10 mouse cellular contexts compared by ENCODE assay signal in genomic region chr2:72785365-72786043, GRCm38 (mm10).
DNase-seq lines count a peak whose midpoint lies in the region; ATAC-seq and TF ChIP-seq lines count a peak whose summit lies in the region.
"Had no signal": no experiment of that assay in that cellular context is flagged by ENCODE, and none has a peak within 500 bp of the region (broad histone marks: within the 10 kb centered on the region; RNA-seq: fewer than 3 reads in every experiment).

No protein-coding gene starts in this region.

- no peak for DNase-seq in hindbrain, embryonic 10.5 days (ENCODE audit: low spot score)
- no peak for DNase-seq in CH12.LX (ENCODE audit: extremely low read depth)
- DNase-seq in liver, postnatal 0 days = peak; percentile 36
- no peak for DNase-seq in urinary bladder, adult 18-20 months (ENCODE audit: low spot score in 2 of 2)
- no peak for DNase-seq in heart, adult 2 months
- DNase-seq: lung, embryonic 14.5 days had no signal

- in situ Hi-C loops in CH12.LX (cut with MboI; ENCODE audit: low pct_ligation_motif_present, low pct_unique_long_range_greater_than_20kb, low sequenced_read_pairs) = no loop called here

- intact Hi-C loops in heart, adult 2 months (cut with DNase I) = no loop called here

- no peaks in the 10 kb centered on the region for H3K79me2 ChIP-seq in CH12.LX (replicated peaks; ENCODE audit: control insufficient read depth, extremely low read depth, insufficient read depth, poor library complexity, severe bottlenecking)
- no peaks in the 10 kb centered on the region for H3K79me2 ChIP-seq in heart, adult 2 months (replicated peaks; ENCODE audit: control insufficient read depth, insufficient read depth, low read length)

- H3K27me3 ChIP-seq in hindbrain, embryonic 10.5 days (ENCODE audit: insufficient read depth, poor library complexity, severe bottlenecking) = no peaks in the 10 kb centered on the region
- no peaks in the 10 kb centered on the region for H3K27me3 ChIP-seq in hindbrain, embryonic 13.5 days
- H3K27me3 ChIP-seq in CH12.LX (replicated peaks) = no peaks in the 10 kb centered on the region
- H3K27me3 ChIP-seq in intestine, postnatal 0 days (replicated peaks; ENCODE audit: control insufficient read depth, insufficient read depth, low read length) = no peaks in the 10 kb centered on the region
- no peaks in the 10 kb centered on the region for H3K27me3 ChIP-seq in liver, postnatal 0 days (ENCODE audit: insufficient read depth, low read length)
- no peaks in the 10 kb centered on the region for H3K27me3 ChIP-seq in heart, adult 2 months (ENCODE audit: control insufficient read depth, insufficient read depth, low read length)

- H3K9ac ChIP-seq in hindbrain, embryonic 13.5 days = no peak overlapping the region
- no peak overlapping the region for H3K9ac ChIP-seq in CH12.LX (ENCODE audit: insufficient read depth, low read depth)
- no peak overlapping the region for H3K9ac ChIP-seq in intestine, postnatal 0 days (ENCODE audit: low read depth, low read length)
- H3K9ac ChIP-seq in liver, postnatal 0 days (replicated peaks) = no peak overlapping the region
- no peak overlapping the region for H3K9ac ChIP-seq in heart, adult 2 months (ENCODE audit: low read depth, low read length)
- H3K9ac ChIP-seq: lung, embryonic 14.5 days had no signal

- 74% methylated on average over 8 of the region's 8 CpGs for WGBS in hindbrain, embryonic 10.5 days
- WGBS in hindbrain, embryonic 13.5 days = 80% methylated on average over 8 of the region's 8 CpGs
- 49% methylated on average over 8 of the region's 8 CpGs for WGBS in intestine, postnatal 0 days
- WGBS in liver, postnatal 0 days (ENCODE audit: insufficient replicate concordance) = 56% methylated on average over 8 of the region's 8 CpGs
- 86% methylated on average over 8 of the region's 8 CpGs for WGBS in heart, adult 2 months

- H3K4me3 ChIP-seq in hindbrain, embryonic 10.5 days = no peak overlapping the region
- no peak overlapping the region for H3K4me3 ChIP-seq in hindbrain, embryonic 13.5 days
- no peak overlapping the region for H3K4me3 ChIP-seq in CH12.LX (replicated peaks in 1 of 3; ENCODE audit: low read depth in 2 of 3, low read length in 2 of 3, poor library complexity in 1 of 3)
- H3K4me3 ChIP-seq in intestine, postnatal 0 days (ENCODE audit: low read depth, low read length) = no peak overlapping the region
- H3K4me3 ChIP-seq in liver, postnatal 0 days (ENCODE audit: low read depth, low read length) = no peak overlapping the region
- H3K4me3 ChIP-seq in heart, adult 2 months = no peak overlapping the region

- no peak for ATAC-seq in hindbrain, embryonic 13.5 days (ENCODE audit: low FRiP score)
- ATAC-seq in intestine, postnatal 0 days = peak; percentile 85
- peak; percentile 97 for ATAC-seq in liver, postnatal 0 days
- no peak for ATAC-seq in frontal cortex, adult (ENCODE audit: low TSS enrichment)

- no peaks in the 10 kb centered on the region for H3K36me3 ChIP-seq in hindbrain, embryonic 10.5 days
- no peaks in the 10 kb centered on the region for H3K36me3 ChIP-seq in hindbrain, embryonic 13.5 days
- no peaks in the 10 kb centered on the region for H3K36me3 ChIP-seq in CH12.LX (replicated peaks in 1 of 2; ENCODE audit: control insufficient read depth in 1 of 2, insufficient read depth in 1 of 2, low read length in 1 of 2)
- no peaks in the 10 kb centered on the region for H3K36me3 ChIP-seq in intestine, postnatal 0 days (ENCODE audit: control insufficient read depth, insufficient read depth)
- no peaks in the 10 kb centered on the region for H3K36me3 ChIP-seq in liver, postnatal 0 days (replicated peaks; ENCODE audit: insufficient read depth, low read length)
- H3K36me3 ChIP-seq in heart, adult 2 months (ENCODE audit: control insufficient read depth, insufficient read depth, low read length) = no peaks in the 10 kb centered on the region
- H3K36me3 ChIP-seq: G1E had no signal

- no peak for TF ChIP-seq POLR2A in CH12.LX (IDR thresholded peaks at IDR 0.05; ENCODE audit: low read depth, low read length)
- no peak for TF ChIP-seq POLR2A in heart, adult 2 months (IDR thresholded peaks at IDR 0.05; ENCODE audit: insufficient read depth, low read depth, low read length)

- peak overlapping the region; percentile 66 for H3K27ac ChIP-seq in hindbrain, embryonic 10.5 days
- H3K27ac ChIP-seq in hindbrain, embryonic 13.5 days = no peak overlapping the region
- H3K27ac ChIP-seq in CH12.LX (ENCODE audit: insufficient read depth, low read depth) = peak overlapping the region; percentile 72
- peak overlapping the region; percentile 93 for H3K27ac ChIP-seq in intestine, postnatal 0 days (ENCODE audit: low read depth, low read length)
- peak overlapping the region; percentile 88 for H3K27ac ChIP-seq in liver, postnatal 0 days (ENCODE audit: low read depth)
- H3K27ac ChIP-seq in heart, adult 2 months = no peak overlapping the region

- TF ChIP-seq EP300 in CH12.LX (IDR thresholded peaks at IDR 0.05; ENCODE audit: low read length) = no peak
- peak; percentile 63; the same call in 1 of the 2 replicates for TF ChIP-seq EP300 in liver, postnatal 0 days (IDR thresholded peaks at IDR 0.05; ENCODE audit: low read depth)
- TF ChIP-seq EP300 in heart, adult 2 months (IDR thresholded peaks at IDR 0.05; ENCODE audit: insufficient read depth, low read depth, low read length) = no peak

- dilution Hi-C loops in CH12.LX (cut with MboI; ENCODE audit: extremely low pct_ligation_motif_present, extremely low pct_unique_long_range_greater_than_20kb, low sequenced_read_pairs) = no loop called here

- TF ChIP-seq RAD21 in CH12.LX (IDR thresholded peaks at IDR 0.05; ENCODE audit: low read depth, low read length) = no peak

- H3K4me1 ChIP-seq in hindbrain, embryonic 10.5 days (replicated peaks) = peaks cover 24% of the 10 kb centered on the region
- H3K4me1 ChIP-seq in hindbrain, embryonic 13.5 days (replicated peaks) = peaks cover 15% of the 10 kb centered on the region
- H3K4me1 ChIP-seq in CH12.LX (ENCODE audit: control insufficient read depth in 1 of 2, insufficient read depth in 2 of 2) = peaks cover 28 to 47% of the 10 kb centered on the region in 2 experiments
- H3K4me1 ChIP-seq in intestine, postnatal 0 days (replicated peaks; ENCODE audit: control insufficient read depth, insufficient read depth, low read length) = 0 out of 2 replicates have a peak, but pooled peaks cover 2% of the 10 kb centered on the region
- peaks cover 7% of the 10 kb centered on the region; the same call in 1 of the 2 replicates for H3K4me1 ChIP-seq in liver, postnatal 0 days (ENCODE audit: insufficient read depth)
- no peaks in the 10 kb centered on the region; the same call in 1 of the 2 replicates for H3K4me1 ChIP-seq in heart, adult 2 months (ENCODE audit: control insufficient read depth, insufficient read depth, low read length)

- H3K9me3 ChIP-seq in hindbrain, embryonic 10.5 days = no peaks in the 10 kb centered on the region
- no peaks in the 10 kb centered on the region for H3K9me3 ChIP-seq in hindbrain, embryonic 13.5 days
- no peaks in the 10 kb centered on the region for H3K9me3 ChIP-seq in CH12.LX (replicated peaks; ENCODE audit: low read length)
- no peaks in the 10 kb centered on the region for H3K9me3 ChIP-seq in intestine, postnatal 0 days (ENCODE audit: control insufficient read depth)
- H3K9me3 ChIP-seq in liver, postnatal 0 days (ENCODE audit: low read length) = no peaks in the 10 kb centered on the region
- H3K9me3 ChIP-seq: G1E had no signal

- no peak for TF ChIP-seq CTCF in CH12.LX (conservative IDR thresholded peaks at IDR 0.05 in 1 of 2, IDR thresholded peaks at IDR 0.05 in 1 of 2; ENCODE audit: low read depth in 2 of 2, low read length in 2 of 2)
- TF ChIP-seq CTCF in intestine, postnatal 0 days (IDR thresholded peaks at IDR 0.05; ENCODE audit: low read depth) = no peak
- no peak for TF ChIP-seq CTCF in liver, postnatal 0 days (IDR thresholded peaks at IDR 0.05; ENCODE audit: low read depth)
- no peak for TF ChIP-seq CTCF in heart, adult 2 months (IDR thresholded peaks at IDR 0.05)

- no peak overlapping the region for H3K4me2 ChIP-seq in hindbrain, embryonic 13.5 days
- peak overlapping the region; percentile 21; the same call in 1 of the 2 replicates for H3K4me2 ChIP-seq in CH12.LX (ENCODE audit: insufficient read depth, low read depth, poor library complexity, severe bottlenecking)
- no peak overlapping the region for H3K4me2 ChIP-seq in intestine, postnatal 0 days (replicated peaks; ENCODE audit: low read depth)
- H3K4me2 ChIP-seq in liver, postnatal 0 days (ENCODE audit: low read depth, low read length) = no peak overlapping the region
- H3K4me2 ChIP-seq: lung, embryonic 14.5 days had no signal

TF ChIP-seq in CH12.LX, 34 proteins besides CTCF, POLR2A, EP300 and RAD21:
- no peak for TF ChIP-seq ZNF384 (IDR thresholded peaks at IDR 0.05; ENCODE audit: low read depth, low read length)
- TF ChIP-seq MAZ (IDR thresholded peaks at IDR 0.05; ENCODE audit: low read depth, low read length) = 0 out of 2 replicates have a peak, but pooled peaks have one; percentile 8
- peak; percentile 46; the same call in 1 of the 2 replicates for TF ChIP-seq MAX (IDR thresholded peaks at IDR 0.05; ENCODE audit: low read length)
TF ChIP-seq in CH12.LX: peak in this region for 2.

Comparison
In these comparisons a context has a peak if more than half of its experiments do, and no peak if none do; other contexts are left out.
1. H3K27ac ChIP-seq: peak in hindbrain, embryonic 10.5 days (single experiment), CH12.LX (single experiment), intestine, postnatal 0 days (single experiment) and liver, postnatal 0 days (single experiment); none in hindbrain, embryonic 13.5 days (single experiment) and heart, adult 2 months (single experiment).
2. ATAC-seq: peak in intestine, postnatal 0 days (single experiment) and liver, postnatal 0 days (single experiment); none in hindbrain, embryonic 13.5 days (single experiment) and frontal cortex, adult (single experiment).